Mouse (Mus musculus) forebrain, embryonic 13.5 days (tissue): ENCODE measurements around the gene Vdr. TPM values are rescaled to one million over a fixed set of nuclear protein-coding genes. Genes with fewer than 3 reads are reported as not detected.

Experiments
- ATAC-seq: fragments of 200-750 bp; cut with Nextera tagmentation; 2 replicates; pipeline ENCODE4 v1.8.0; 2017
- H3K27ac ChIP-seq: fragments of 300-500 bp; sonication (generic); 2 replicates; pipeline ENCODE4 v1.5.1; 2015; ENCODE audit warnings: inconsistent platforms, mild to moderate bottlenecking, moderate library complexity
- H3K27me3 ChIP-seq: fragments of 300-500 bp; sonication (generic); 2 replicates; pipeline ENCODE4 v1.6.1; 2015; ENCODE audit warnings: mild to moderate bottlenecking, inconsistent platforms
- H3K36me3 ChIP-seq: fragments of 300-500 bp; sonication (generic); 2 replicates; pipeline ENCODE4 v1.6.1; 2015; ENCODE audit warnings: mild to moderate bottlenecking, inconsistent platforms; ENCODE audit not compliant: poor library complexity, severe bottlenecking
- H3K4me1 ChIP-seq: fragments of 300-500 bp; sonication (generic); 2 replicates; pipeline ENCODE4 v1.6.1; 2015; ENCODE audit warnings: inconsistent platforms
- H3K4me2 ChIP-seq: fragments of 300-500 bp; sonication (generic); 2 replicates; pipeline ENCODE4 v1.6.1; 2015; ENCODE audit warnings: inconsistent platforms, mild to moderate bottlenecking, moderate library complexity
- H3K4me3 ChIP-seq: fragments of 300-500 bp; sonication (generic); 2 replicates; pipeline ENCODE4 v1.5.1; 2015; ENCODE audit warnings: mild to moderate bottlenecking, inconsistent platforms
- H3K9ac ChIP-seq: fragments of 300-500 bp; sonication (generic); 2 replicates; pipeline ENCODE4 v1.6.1; 2015; ENCODE audit warnings: mild to moderate bottlenecking, inconsistent platforms
- H3K9me3 ChIP-seq: fragments of 300-500 bp; sonication (generic); replicated peaks from 2 replicates; pipeline ENCODE4 v1.6.1; 2016; ENCODE audit warnings: inconsistent platforms
- WGBS: fragments of 180-500 bp; shearing (Covaris S2); methylation state at CpG from one replicate; pipeline ENCODE4 v1.1.7; 2015; 5-methylcytosine and 5-hydroxymethylcytosine counted together
- polyA plus RNA-seq: library from polyadenylated mRNA; unstranded; fragments of >200 nt; fragmentation: Nextera tagmentation; extraction: Ambion mirVana; gene quantifications from 2 replicates; pipeline ENCODE4 v1.2.1, GENCODE M21; 2015

Vdr gene
- polyA plus RNA-seq, 1 experiment from 2014 or later: not detected

- no peaks in the 10 kb centered on the region for H3K4me1 ChIP-seq
- H3K36me3 ChIP-seq: no peaks in the 10 kb centered on the region
- H3K9ac ChIP-seq: no peak overlapping the region
- WGBS: 94% methylated on average over 8 of the region's 8 CpGs
- no peak overlapping the region for H3K4me3 ChIP-seq
- ATAC-seq: no peak
- no peak overlapping the region for H3K4me2 ChIP-seq
- H3K9me3 ChIP-seq: no peaks in the 10 kb centered on the region
- no peak overlapping the region for H3K27ac ChIP-seq
- H3K27me3 ChIP-seq: no peaks in the 10 kb centered on the region
Observed at GRCm38 (mm10) chr15:97943356-97943755, 32.9 kb upstream of the Vdr start.

- Histone ChIP-seq H3K4me2 (no peak overlapping the region), H3K9ac (no peak overlapping the region), H3K36me3 (no peaks in the 10 kb centered on the region), H3K4me3 (no peak overlapping the region), H3K9me3 (no peaks in the 10 kb centered on the region), H3K27me3 (no peaks in the 10 kb centered on the region), H3K4me1 (no peaks in the 10 kb centered on the region), H3K27ac (no peak overlapping the region)
- 89% methylated on average over 8 of the region's 8 CpGs for WGBS
- ATAC-seq: no peak
Observed at GRCm38 (mm10) chr15:97942538-97942937, 32.1 kb upstream of the Vdr start.

GRCm38 (mm10) chr15:97941306-97941705 lies 30.9 kb upstream of the Vdr start:
- Histone ChIP-seq H3K27ac (no peak overlapping the region), H3K9ac (no peak overlapping the region), H3K4me3 (no peak overlapping the region), H3K27me3 (no peaks in the 10 kb centered on the region), H3K4me1 (no peaks in the 10 kb centered on the region), H3K9me3 (no peaks in the 10 kb centered on the region), H3K36me3 (no peaks in the 10 kb centered on the region), H3K4me2 (no peak overlapping the region)
- no peak for ATAC-seq
- WGBS: 81% methylated on average over 2 of the region's 2 CpGs

- no peak overlapping the region for H3K4me2 ChIP-seq
- H3K9me3 ChIP-seq: no peaks in the 10 kb centered on the region
- H3K4me3 ChIP-seq: no peak overlapping the region
- 94% methylated on average over 2 of the region's 2 CpGs for WGBS
- H3K27ac ChIP-seq: no peak overlapping the region
- no peak for ATAC-seq
- H3K27me3 ChIP-seq: no peaks in the 10 kb centered on the region
- no peaks in the 10 kb centered on the region for H3K36me3 ChIP-seq
- no peaks in the 10 kb centered on the region for H3K4me1 ChIP-seq
- no peak overlapping the region for H3K9ac ChIP-seq
Observed at GRCm38 (mm10) chr15:97940088-97940487, 29.7 kb upstream of the Vdr start.

- Histone ChIP-seq H3K27ac (no peak overlapping the region), H3K4me3 (no peak overlapping the region), H3K9ac (no peak overlapping the region), H3K4me2 (no peak overlapping the region), H3K9me3 (no peaks in the 10 kb centered on the region), H3K27me3 (no peaks in the 10 kb centered on the region), H3K36me3 (no peaks in the 10 kb centered on the region), H3K4me1 (no peaks in the 10 kb centered on the region)
- WGBS: 61% methylated on average over 6 of the region's 6 CpGs
- no peak for ATAC-seq
Observed at GRCm38 (mm10) chr15:97938580-97938979, 28.1 kb upstream of the Vdr start.

- H3K4me3 ChIP-seq: no peak overlapping the region
- no peaks in the 10 kb centered on the region for H3K36me3 ChIP-seq
- H3K4me2 ChIP-seq: no peak overlapping the region
- WGBS: 87% methylated on average over 12 of the region's 12 CpGs
- no peak overlapping the region for H3K27ac ChIP-seq
- no peak for ATAC-seq
- H3K9ac ChIP-seq: no peak overlapping the region
- H3K9me3 ChIP-seq: no peaks in the 10 kb centered on the region
- no peaks in the 10 kb centered on the region for H3K27me3 ChIP-seq
- no peaks in the 10 kb centered on the region for H3K4me1 ChIP-seq
Observed at GRCm38 (mm10) chr15:97932441-97932840, 22.0 kb upstream of the Vdr start.

DNA sequence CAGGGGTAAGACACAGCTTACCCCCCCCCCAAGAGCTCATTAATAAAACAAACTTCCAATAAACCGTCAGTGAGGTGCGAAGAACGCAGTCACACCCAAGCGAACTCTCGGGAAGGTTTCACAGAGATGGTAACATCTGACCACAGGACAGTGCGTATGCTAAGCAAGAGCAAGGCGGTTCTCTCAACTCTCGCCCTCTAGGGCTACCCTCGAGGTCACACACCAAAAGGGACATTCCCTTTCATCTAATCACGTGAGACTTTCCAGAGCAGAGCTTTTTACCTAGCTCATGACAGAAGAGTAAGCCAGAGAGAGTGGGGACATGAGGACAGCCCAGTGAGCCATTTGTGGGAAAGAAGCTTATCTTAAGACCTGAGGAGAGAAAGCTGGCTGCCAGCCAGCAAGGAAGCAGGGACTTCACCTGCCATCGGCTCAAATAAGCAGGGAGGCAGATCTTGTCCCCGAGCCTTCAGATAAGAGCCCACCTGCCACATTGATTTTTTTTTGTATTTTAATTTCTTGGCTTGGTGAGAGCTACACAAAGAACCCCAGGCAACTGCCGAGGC lies 18.9 kb upstream of the Vdr start:
- Histone ChIP-seq H3K27ac (no peak overlapping the region), H3K4me1 (no peaks in the 10 kb centered on the region), H3K9ac (no peak overlapping the region), H3K36me3 (no peaks in the 10 kb centered on the region), H3K4me2 (no peak overlapping the region), H3K27me3 (no peaks in the 10 kb centered on the region), H3K9me3 (no peaks in the 10 kb centered on the region), H3K4me3 (no peak overlapping the region)
- WGBS: 70% methylated on average over 13 of the region's 13 CpGs
- no peak for ATAC-seq

GRCm38 (mm10) chr15:97927821-97928220 lies 17.4 kb upstream of the Vdr start:
- H3K4me3 ChIP-seq: no peak overlapping the region
- H3K4me1 ChIP-seq: no peaks in the 10 kb centered on the region
- H3K4me2 ChIP-seq: no peak overlapping the region
- no peaks in the 10 kb centered on the region for H3K9me3 ChIP-seq
- no peak for ATAC-seq
- no peaks in the 10 kb centered on the region for H3K36me3 ChIP-seq
- H3K27me3 ChIP-seq: no peaks in the 10 kb centered on the region
- no peak overlapping the region for H3K9ac ChIP-seq
- H3K27ac ChIP-seq: no peak overlapping the region
- WGBS: 85% methylated on average over 6 of the region's 6 CpGs

DNA sequence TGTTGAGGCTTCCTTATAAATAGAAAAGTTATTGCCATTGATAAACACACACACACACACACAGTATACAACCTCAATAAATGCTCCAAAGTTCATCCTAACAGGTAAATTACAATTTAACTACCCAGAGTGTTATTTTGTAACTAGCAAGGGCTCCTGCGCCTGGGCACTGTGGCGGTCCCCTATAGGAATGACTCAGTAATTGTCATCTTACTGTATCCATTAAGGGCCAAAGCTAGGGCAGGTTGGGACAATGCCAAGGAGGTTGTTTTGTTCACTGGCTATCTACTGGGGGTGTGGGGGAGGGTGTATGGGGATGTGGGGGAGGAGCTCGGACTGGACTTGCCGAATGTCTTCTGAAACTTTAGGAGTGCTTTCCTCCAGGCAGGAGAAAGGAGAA lies 16.6 kb upstream of the Vdr start:
- no peak overlapping the region for H3K9ac ChIP-seq
- no peak overlapping the region for H3K4me3 ChIP-seq
- no peak overlapping the region for H3K27ac ChIP-seq
- H3K9me3 ChIP-seq: no peaks in the 10 kb centered on the region
- H3K27me3 ChIP-seq: no peaks in the 10 kb centered on the region
- no peaks in the 10 kb centered on the region for H3K4me1 ChIP-seq
- no peaks in the 10 kb centered on the region for H3K36me3 ChIP-seq
- WGBS: 66% methylated on average over 4 of the region's 4 CpGs
- ATAC-seq: no peak
- H3K4me2 ChIP-seq: no peak overlapping the region

GRCm38 (mm10) chr15:97922421-97922820 lies 12.0 kb upstream of the Vdr start:
- H3K36me3 ChIP-seq: no peaks in the 10 kb centered on the region
- 92% methylated on average over 2 of the region's 2 CpGs for WGBS
- no peaks in the 10 kb centered on the region for H3K9me3 ChIP-seq
- no peak overlapping the region for H3K9ac ChIP-seq
- ATAC-seq: no peak
- no peak overlapping the region for H3K4me2 ChIP-seq
- H3K27me3 ChIP-seq: no peaks in the 10 kb centered on the region
- H3K4me3 ChIP-seq: no peak overlapping the region
- H3K27ac ChIP-seq: no peak overlapping the region
- no peaks in the 10 kb centered on the region for H3K4me1 ChIP-seq

- no peaks in the 10 kb centered on the region for H3K27me3 ChIP-seq
- H3K9me3 ChIP-seq: no peaks in the 10 kb centered on the region
- no peak for ATAC-seq
- H3K36me3 ChIP-seq: no peaks in the 10 kb centered on the region
- no peaks in the 10 kb centered on the region for H3K4me1 ChIP-seq
- H3K27ac ChIP-seq: no peak overlapping the region
- no peak overlapping the region for H3K9ac ChIP-seq
- no peak overlapping the region for H3K4me2 ChIP-seq
- no peak overlapping the region for H3K4me3 ChIP-seq
- 93% methylated on average over 9 of the region's 9 CpGs for WGBS
Observed at GRCm38 (mm10) chr15:97921796-97922195, 11.4 kb upstream of the Vdr start.

GRCm38 (mm10) chr15:97920306-97920705 lies 9.9 kb upstream of the Vdr start:
- Histone ChIP-seq H3K9ac (no peak overlapping the region), H3K27me3 (no peaks in the 10 kb centered on the region), H3K4me2 (no peak overlapping the region), H3K4me3 (no peak overlapping the region), H3K27ac (no peak overlapping the region), H3K4me1 (no peaks in the 10 kb centered on the region), H3K36me3 (no peaks in the 10 kb centered on the region), H3K9me3 (no peaks in the 10 kb centered on the region)
- ATAC-seq: no peak
- 70% methylated on average over 5 of the region's 5 CpGs for WGBS

DNA sequence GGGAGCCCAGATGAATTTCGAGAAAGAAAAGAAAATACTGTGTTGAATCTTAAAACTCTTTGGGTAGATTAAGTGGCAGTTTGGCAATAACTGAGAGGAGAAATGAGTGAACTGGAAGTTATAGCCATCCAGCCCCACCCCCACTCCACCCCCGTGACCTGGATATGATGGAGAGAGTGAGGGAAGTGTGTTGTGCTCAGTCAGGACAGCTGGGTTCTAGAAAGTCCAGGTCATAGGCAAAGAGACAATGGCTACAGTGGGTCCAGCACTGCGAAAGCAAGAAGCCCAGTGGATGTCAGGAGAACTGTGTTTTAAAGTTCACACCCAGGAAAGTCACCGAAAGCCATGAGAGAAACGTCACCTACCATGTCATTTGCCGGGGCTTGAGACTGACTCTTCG lies 8.8 kb upstream of the Vdr start:
- H3K4me2 ChIP-seq: no peak overlapping the region
- no peak overlapping the region for H3K27ac ChIP-seq
- peaks cover 8% of the 10 kb centered on the region for H3K4me1 ChIP-seq
- H3K4me3 ChIP-seq: no peak overlapping the region
- no peaks in the 10 kb centered on the region; the same call in 1 of the 2 replicates for H3K27me3 ChIP-seq
- WGBS: 86% methylated on average over 7 of the region's 7 CpGs
- H3K9me3 ChIP-seq: no peaks in the 10 kb centered on the region
- H3K36me3 ChIP-seq: no peaks in the 10 kb centered on the region
- H3K9ac ChIP-seq: no peak overlapping the region
- ATAC-seq: no peak
